Mouse (Mus musculus) gastrocnemius, adult 8-10 months (tissue): ENCODE data around the gene Gys1. TPM values are rescaled to one million over a fixed set of nuclear protein-coding genes. Genes with fewer than 3 reads are reported as not detected.

Experiments
- DNase-seq, 2 experiments: peaks; one replicate each; pipeline ENCODE4 v3.0.0; 2022; ENCODE audit warnings: low spot score in 2 of 2
- total RNA-seq, 4 experiments: library from RNA; stranded (reverse); gene quantifications; 2 replicates each; pipeline ENCODE4 v1.2.4; 2022

Gene Gys1
- total RNA-seq, 4 experiments from 2014 or later = 265 to 308 (median 299) TPM

GRCm38 (mm10) chr7:45413864-45414739, 20.5 kb upstream of the Gys1 start:
- peak in 1 of 2 experiments; percentile 7 for DNase-seq

- DNase-seq = no peak
These were observed 19.9 kb upstream of the Gys1 start for GRCm38 (mm10) chr7:45414740-45415224.

GRCm38 (mm10) chr7:45415636-45416035, 19.0 kb upstream of the Gys1 start:
- DNase-seq = no peak

- no peak for DNase-seq
These were observed 16.6 kb upstream of the Gys1 start for GRCm38 (mm10) chr7:45417962-45418492.

GRCm38 (mm10) chr7:45419859-45420614, 14.6 kb upstream of the Gys1 start:
- no peak for DNase-seq

GRCm38 (mm10) chr7:45420615-45420919, 14.1 kb upstream of the Gys1 start, which contains the start of gene Lhb:
Gene Lhb (plus strand): TSS chr7:45420820.
- no peak for DNase-seq

- DNase-seq = no peak
These were observed 13.4 kb upstream of the Gys1 start for GRCm38 (mm10) chr7:45421194-45421593.

GRCm38 (mm10) chr7:45426556-45426955, 8.1 kb upstream of the Gys1 start:
- DNase-seq = peak in 1 of 2 experiments; percentile 69

GRCm38 (mm10) chr7:45433835-45434202, 825 bp upstream of the Gys1 start:
- DNase-seq = no peak

- peak in 1 of 2 experiments; percentile 55 for DNase-seq
These were observed 394 bp downstream of the Gys1 start for GRCm38 (mm10) chr7:45435038-45435437.

- DNase-seq = no peak
These were observed 1.8 kb downstream of the Gys1 start for GRCm38 (mm10) chr7:45436444-45436843.

GRCm38 (mm10) chr7:45437046-45437445, 2.4 kb downstream of the Gys1 start:
- no peak for DNase-seq

GRCm38 (mm10) chr7:45437521-45438276, 3.1 kb downstream of the Gys1 start, which contains the start of gene Ruvbl2:
Gene Ruvbl2 (minus strand): TSS chr7:45438096.
- peak; percentile 66 to 81 for DNase-seq

GRCm38 (mm10) chr7:45443526-45444420, 9.1 kb downstream of the Gys1 start:
- peak in 1 of 2 experiments; percentile 37 for DNase-seq

GRCm38 (mm10) chr7:45446589-45446988, 11.9 kb downstream of the Gys1 start:
- no peak for DNase-seq

- DNase-seq = peak in 1 of 2 experiments; percentile 22
These were observed 12.8 kb downstream of the Gys1 start for GRCm38 (mm10) chr7:45447325-45447990.

- DNase-seq = no peak
These were observed 15.3 kb downstream of the Gys1 start for GRCm38 (mm10) chr7:45449974-45450373.

GRCm38 (mm10) chr7:45451344-45451982, 16.8 kb downstream of the Gys1 start:
- peak; percentile 73 to 74 for DNase-seq

GRCm38 (mm10) chr7:45454971-45455370, 20.3 kb downstream of the Gys1 start:
- no peak for DNase-seq
